Mouse (Mus musculus) kidney, adult 11 months (tissue): ENCODE measurements around the gene Car11.
A peak's percentile ranks its signal among the peaks of the same experiment; 100 is the strongest.

Source experiments
- DNase-seq: peaks from one replicate; pipeline ENCODE4 v3.0.0; 2022

Car11 gene

GRCm38 (mm10) chr7:45725151-45725550, 25.5 kb downstream of the Car11 start:
- no peak for DNase-seq

DNA sequence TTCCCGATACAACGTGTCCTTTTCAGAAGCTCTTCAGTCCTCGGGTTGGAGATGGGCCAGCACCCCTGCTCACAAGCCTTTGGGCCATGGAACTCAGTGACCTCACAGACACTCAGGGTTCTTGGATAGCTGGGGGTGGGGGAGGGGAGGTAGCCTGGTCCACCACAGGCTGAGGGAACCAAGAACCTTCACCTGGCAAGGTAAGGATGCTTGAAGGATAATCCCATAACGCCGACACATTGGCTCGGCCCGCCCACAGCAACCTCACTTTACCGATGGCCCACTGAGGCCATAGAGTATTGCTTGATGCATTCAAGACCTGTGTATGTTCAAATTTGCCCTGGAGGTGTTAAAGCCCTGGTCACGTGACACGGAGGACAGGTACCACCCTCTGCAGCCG, 26.1 kb downstream of the Car11 start, which contains the start of gene Spaca4:
Gene Spaca4 (minus strand): TSS at position 101 of the 400 bp plus-strand sequence.
- DNase-seq: no peak

DNA sequence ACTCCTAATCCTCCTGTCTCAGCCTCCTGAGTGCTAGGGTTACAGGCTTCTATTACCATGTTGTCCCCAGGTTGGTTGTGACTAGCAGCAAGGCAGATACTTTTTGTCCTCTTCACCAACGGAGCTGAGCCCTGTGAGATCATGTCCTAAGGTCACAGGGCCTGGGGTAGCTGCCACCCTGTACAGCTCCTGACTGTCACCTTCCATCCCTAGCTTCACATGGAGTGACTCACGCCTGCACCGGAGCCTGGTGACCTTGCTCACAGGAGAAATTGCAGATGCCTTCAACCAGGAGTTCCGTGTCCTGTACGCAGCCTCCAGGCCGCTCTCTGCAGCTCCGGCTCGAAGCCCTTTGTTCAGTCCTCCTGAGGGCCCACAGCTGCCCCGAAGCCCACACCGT, 26.8 kb downstream of the Car11 start:
- DNase-seq: no peak

- no peak for DNase-seq
Measured at GRCm38 (mm10) chr7:45727625-45728024, 28.0 kb downstream of the Car11 start.

DNA sequence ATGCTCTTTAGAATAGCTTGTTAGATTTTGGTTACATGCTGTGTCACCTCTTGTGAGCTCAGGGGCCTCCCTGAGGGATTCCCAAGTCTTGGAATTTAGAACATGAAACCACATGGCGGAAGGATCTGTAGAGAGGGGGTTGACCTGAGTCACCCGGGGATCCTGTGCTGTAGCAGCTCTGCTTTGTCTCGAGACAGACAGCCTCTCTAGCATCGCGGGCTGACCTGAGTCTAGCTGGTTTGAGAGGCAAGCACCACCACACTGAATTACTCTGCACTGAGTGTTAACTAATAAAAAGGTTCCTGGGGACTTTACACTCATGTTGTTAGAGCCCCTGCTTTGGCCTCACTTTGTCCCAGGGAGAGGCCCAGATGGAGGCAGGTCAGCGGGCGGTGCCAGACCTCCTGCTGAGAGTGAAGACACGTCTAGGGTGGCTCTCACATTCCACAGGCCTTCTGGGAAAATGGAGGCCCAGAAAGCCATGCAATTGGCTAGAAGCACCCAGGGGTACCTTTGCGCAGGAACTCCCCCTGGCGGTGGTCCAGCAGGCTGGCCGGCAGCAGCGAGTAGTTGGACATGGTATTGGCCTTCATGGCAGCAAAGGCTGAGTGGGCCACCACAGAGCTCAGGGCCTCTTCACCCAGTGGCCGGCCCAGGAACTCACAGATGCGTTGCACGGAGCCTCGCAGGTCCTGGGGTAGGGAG, 31.2 kb downstream of the Car11 start:
- DNase-seq: peak; percentile 43

DNA sequence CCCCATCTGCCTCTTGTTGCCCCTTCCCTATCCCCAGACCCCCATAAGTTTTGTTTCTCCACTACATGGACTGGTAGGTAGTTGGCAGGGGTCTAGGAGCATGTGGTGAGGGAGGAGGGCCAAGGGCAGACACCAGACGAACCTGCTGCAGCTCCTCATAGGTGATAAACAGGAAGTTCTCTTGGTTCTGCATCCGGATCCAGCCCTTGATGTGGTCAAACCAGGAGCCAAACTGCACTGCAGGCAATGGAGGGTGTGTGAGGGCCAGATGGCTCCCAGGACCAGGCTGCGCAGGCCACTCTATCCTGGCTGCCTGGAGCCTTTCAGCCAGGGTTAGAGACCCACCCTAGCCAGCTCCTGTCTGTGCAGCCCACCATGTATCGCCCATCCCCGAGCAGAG, 33.8 kb downstream of the Car11 start:
- no peak for DNase-seq

DNA sequence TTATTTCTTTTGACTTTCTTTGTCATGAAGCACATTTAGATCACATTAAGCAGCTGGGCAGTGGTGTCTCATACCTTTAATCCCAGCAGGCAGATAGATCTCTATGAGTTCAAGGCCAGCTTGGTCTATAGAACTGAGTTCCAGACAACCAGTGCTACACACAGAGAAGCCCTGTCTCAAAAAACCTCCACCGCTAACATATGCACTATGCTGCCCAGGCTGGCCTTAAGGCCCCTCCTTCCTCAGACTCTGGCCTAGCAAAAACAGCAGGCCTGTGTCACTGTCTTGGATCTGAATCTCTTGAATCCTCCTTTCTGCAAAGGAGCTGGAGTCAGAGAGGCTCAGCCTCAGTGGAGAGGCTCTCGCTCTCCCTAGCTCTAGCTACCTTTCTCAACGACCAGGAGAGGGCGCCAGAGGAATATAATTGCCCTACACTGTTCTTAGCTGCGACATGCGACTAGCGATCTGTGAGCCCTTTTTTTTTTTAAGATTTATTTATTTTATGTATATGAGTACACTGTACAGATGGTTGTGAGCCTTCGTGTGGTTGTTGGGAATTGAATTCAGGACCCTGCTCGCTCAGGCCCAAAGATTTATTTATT, 39.6 kb downstream of the Car11 start:
- peak; percentile 66 for DNase-seq

DNA sequence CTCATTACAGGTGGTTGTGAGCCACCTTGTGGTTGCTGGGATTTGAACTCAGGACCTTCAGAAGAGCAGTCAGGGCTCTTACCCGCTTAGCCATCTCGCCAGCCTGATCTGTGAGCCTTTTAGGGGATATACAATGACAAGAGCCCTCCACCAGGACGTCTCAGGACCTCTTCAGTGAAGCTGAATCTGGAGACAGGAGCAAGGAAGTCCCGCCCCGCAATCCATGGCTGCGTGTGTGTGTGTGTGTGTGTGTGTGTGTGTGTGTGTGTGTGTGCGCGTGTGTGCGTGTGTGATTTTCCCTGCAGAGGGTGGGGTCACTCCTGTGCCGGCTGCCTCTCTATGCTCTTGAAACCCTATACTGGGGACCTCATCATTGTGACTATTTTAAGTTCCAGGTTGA, 40.2 kb downstream of the Car11 start:
- no peak for DNase-seq

DNA sequence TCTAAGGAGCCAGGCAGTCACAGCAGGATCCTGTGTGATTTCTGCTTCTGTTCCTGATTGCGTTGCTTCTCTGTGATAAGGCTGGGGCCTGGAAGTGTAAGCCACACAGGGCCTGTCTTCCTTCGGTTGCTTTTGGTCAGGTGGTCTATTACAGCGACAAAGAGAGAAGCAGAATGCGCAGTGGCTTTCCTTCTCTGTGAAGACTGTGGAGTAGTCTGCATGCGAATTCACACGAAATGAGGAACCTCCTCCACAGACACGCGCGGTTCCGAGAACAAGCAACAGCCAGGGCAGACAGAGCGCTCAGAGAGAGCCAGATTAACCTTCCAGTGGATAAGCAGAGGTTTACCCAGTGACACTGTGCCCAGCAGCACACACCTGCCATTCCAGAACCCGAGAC, 41.7 kb downstream of the Car11 start:
- DNase-seq: no peak

- no peak for DNase-seq
Measured at GRCm38 (mm10) chr7:45741777-45742176, 42.1 kb downstream of the Car11 start.

DNA sequence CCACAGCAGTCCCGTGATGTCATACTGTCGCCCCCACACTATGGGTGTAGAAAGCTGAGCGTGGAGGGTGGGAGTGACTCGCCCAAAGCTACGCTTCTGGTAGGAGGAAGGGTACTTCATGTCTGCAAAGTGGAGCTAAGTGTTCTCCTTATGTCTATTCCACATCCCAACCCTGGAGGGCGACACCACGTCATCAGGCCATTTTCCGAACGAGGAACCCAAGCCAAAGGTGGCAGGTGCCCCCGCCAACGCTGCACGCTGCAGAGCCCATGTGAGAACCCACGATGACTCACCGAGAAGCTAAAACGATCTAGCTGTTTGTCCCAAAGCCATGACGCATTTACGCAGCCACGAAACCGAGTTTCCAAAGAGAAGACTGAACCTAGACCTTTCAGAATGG, 42.7 kb downstream of the Car11 start:
- DNase-seq: no peak

- peak; percentile 66 for DNase-seq
Measured at GRCm38 (mm10) chr7:45744387-45744786, 44.7 kb downstream of the Car11 start.

DNA sequence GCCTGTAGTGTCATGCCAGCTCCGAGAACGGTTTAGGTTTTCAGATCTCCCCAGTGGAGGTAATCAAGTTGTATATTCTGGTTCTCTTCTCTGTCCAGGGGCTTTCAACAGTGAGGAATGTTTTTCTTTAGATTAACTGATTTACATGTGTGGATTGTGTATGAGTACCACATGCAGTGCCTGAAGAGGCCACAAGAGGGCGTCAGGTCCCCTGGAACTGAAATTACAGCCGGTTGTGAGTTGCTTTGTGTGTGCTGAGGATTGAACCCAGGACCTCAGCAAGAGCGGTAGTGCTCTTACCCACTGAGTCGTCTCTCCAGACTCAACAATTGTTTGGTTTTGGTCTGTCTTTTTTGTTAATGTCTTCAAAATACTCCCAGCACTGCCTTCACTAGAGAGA, 46.9 kb downstream of the Car11 start:
- DNase-seq: no peak

- DNase-seq: no peak
Measured at GRCm38 (mm10) chr7:45747450-45747849, 47.8 kb downstream of the Car11 start.

DNA sequence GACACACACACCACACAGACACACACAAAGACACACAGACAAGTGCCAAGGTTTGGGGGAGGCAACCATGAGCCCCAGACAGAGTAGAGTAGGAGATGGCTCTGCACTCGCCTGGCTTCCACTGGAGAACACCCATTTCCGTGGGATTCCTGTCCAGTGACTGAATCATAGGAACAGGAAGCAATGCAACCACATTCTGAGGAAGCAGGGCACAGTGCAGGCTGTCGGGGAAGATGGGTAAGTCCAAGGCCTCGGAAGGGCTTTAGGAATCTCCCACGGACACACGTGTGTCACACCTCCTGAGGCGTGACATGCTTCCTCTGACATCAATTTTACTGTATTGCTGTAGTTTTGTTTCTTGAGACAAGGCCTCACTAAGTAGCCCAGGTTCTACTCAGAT, 48.5 kb downstream of the Car11 start:
- peak; percentile 30 for DNase-seq

GRCm38 (mm10) chr7:45749401-45749800, 49.8 kb downstream of the Car11 start:
- DNase-seq: no peak

DNA sequence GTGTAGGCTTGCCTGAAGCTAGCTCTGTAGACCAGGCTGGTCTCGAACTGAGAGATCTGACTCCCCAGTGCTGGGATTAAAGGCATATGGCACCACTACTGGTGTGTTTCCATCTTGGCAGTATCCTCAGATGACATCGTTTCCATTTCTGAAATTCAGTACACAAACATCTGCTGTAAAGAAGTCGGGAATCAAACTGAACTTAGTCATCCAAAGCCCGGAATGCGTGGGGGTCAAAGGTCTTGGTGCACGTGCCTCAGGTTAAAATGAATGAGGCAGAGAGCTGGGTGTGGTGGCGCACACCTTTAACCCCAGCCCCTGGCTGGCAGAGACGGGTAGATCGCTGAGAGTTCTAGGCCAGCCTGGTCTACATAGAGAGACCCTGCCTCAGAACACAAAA, 50.5 kb downstream of the Car11 start:
- DNase-seq: peak; percentile 42
